Mouse (Mus musculus) layer of hippocampus, adult 9-11 months (tissue): Measurements from ENCODE around the gene Hsd17b11.

Experiments
- DNase-seq: peaks from one replicate; pipeline ENCODE4 v3.0.0; 2022

The Hsd17b11 gene

GRCm38 (mm10) chr5:104021597-104022378 lies at the start of gene Hsd17b11:
Gene Hsd17b11, minus strand, starts transcription at chr5:104021919.
- DNase-seq = peak; percentile 84

GRCm38 (mm10) chr5:104071048-104071447 lies 49.3 kb upstream of the Hsd17b11 start:
- no peak for DNase-seq

DNA sequence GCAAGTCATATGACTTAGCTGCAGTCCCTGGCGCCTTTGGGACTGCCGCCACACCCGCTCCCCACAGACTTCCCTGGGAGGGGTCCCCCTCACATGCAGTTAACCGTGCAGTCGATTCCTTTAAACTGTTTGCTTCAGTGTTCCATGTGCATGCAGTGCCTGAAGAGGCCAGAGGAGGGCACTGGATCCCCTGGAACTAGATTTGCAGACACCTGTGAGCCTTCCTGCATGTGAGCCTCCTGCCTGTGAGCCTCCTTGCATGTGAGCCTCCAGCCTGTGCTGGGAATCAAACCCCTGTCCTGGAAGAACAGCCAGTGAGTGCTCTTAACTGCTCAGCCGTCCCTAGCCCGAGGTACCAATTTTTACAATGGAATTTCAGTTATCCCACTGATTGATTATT lies 47.0 kb upstream of the Hsd17b11 start:
- no peak for DNase-seq

DNA sequence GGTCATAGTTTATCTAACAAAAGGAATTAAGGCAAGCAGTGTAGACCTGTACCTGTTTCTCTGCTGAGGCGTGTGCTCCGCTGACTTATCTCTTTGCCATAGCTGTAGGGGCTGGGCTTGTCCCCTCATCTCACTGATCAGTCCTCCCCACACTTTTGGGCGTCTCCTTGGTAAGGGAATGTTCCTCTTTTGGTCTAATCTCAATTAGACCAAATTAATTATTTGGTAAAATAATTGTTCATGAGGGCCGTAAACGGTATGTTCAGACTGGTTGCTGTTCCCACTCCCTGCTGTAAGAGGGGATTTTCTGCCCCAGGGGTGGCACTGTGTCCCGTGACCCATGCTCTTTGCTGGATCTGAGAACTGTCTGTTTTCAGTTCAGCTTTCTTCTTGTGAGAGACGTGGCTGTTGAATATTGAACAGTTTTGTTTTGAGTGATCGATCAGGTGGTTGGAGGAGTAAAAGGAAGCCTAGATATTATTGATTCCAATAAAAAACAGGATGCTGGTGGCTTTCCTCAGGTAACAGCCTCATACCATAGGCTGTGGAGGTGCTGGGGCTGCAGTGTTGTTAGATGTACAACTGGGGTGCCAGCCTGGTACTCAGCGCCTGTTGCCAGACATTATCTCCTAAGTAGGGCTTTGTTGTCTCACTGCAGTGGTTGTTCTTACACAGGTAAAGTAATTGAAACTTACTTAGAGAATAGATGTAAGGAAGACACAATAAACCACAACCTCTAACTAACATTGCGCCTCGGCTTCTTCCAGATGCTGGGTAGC lies 41.2 kb upstream of the Hsd17b11 start:
- DNase-seq = no peak

DNA sequence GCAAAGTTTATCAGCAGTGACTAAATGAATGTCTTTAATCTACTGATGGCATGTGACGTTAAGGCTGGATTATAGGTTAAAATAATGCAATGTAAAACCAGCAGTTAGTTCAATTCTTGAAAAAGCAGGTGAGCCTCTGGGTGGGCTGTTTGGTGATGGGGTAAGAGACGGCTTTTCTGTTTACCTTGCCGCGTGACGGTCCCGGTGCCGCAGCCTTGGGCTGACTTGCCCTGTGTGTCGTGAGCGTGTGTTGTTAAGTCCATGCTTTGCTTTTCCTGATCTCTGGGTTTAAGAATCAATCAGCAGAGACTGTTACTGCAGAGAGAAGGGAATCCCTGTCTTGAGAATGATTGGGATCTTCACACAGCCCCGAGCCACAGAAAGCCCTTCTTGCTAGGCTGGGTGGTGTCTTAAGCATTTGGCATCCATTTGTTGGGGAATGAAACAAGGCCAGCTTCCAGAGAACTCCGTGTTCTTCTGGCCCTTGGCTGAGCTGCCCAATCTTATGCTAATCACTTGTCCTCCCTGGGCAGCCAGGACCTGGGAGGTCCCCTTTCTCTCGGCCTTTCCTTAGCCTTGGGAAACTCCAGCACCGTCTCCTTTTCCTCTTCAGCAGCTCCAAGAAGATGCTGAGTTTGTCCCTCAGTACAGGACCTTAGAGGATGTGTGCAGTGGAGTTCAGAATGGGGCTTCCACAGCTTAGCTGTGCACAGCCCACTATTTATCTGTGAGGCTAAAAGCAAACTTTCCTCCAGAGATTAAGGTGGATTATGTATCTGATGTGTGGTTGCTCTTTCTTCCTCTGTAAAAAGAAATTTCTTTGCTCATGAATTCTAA lies 40.4 kb upstream of the Hsd17b11 start:
- DNase-seq = no peak

DNA sequence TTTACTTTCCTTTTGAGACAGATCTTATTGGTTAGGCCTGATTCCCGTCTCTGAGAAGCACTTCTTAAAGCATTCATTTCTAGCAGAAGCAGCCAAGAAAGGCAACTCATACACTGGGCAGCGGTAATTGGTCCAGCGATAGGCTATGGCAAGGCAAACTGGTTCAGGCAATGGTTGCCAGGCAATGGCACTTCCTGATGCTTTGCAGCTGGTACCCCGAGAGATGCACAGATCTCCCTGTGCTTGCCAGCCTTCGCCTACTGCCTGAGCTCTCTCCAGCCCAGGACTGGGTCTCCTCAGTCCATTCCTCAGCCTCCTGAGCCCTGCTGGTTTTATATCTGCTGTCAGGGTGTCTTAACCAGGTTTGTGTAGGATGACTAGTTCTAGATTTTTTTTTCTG lies 38.7 kb upstream of the Hsd17b11 start:
- DNase-seq = no peak

GRCm38 (mm10) chr5:104059628-104060027 lies 37.9 kb upstream of the Hsd17b11 start:
- no peak for DNase-seq

- no peak for DNase-seq
Measured at GRCm38 (mm10) chr5:104058021-104058420, 36.3 kb upstream of the Hsd17b11 start.

DNA sequence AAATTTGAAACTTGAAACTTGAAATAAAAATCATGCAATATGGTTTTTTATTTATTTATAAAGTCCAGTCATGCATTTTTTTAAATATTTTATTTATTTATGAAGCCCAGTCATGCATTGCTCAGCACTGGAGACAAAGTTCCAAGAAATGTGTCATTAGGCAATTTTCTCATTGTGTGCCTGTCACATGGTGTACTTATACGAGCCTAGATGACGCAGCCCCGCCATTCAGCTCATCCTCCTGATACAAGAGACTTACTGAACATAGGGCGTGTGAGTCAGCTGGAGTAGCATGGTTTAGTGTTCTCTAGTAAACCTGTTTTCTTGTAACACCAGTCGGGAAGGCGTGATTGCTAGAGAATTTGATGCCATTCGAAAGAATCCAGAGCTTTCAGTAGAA lies 34.6 kb upstream of the Hsd17b11 start:
- no peak for DNase-seq

GRCm38 (mm10) chr5:104055816-104056215 lies 34.1 kb upstream of the Hsd17b11 start:
- DNase-seq = no peak

- DNase-seq = no peak
Measured at GRCm38 (mm10) chr5:104054938-104055337, 33.2 kb upstream of the Hsd17b11 start.

- DNase-seq = no peak
Measured at GRCm38 (mm10) chr5:104052956-104053355, 31.2 kb upstream of the Hsd17b11 start.

GRCm38 (mm10) chr5:104048139-104048538 lies 26.4 kb upstream of the Hsd17b11 start:
- DNase-seq = no peak

GRCm38 (mm10) chr5:104047200-104048105 lies 25.7 kb upstream of the Hsd17b11 start:
- DNase-seq = no peak

GRCm38 (mm10) chr5:104046256-104047199 lies 24.8 kb upstream of the Hsd17b11 start, which contains the start of gene Nudt9:
Gene Nudt9, plus strand, starts transcription at chr5:104046306.
- peak; percentile 99 for DNase-seq

DNA sequence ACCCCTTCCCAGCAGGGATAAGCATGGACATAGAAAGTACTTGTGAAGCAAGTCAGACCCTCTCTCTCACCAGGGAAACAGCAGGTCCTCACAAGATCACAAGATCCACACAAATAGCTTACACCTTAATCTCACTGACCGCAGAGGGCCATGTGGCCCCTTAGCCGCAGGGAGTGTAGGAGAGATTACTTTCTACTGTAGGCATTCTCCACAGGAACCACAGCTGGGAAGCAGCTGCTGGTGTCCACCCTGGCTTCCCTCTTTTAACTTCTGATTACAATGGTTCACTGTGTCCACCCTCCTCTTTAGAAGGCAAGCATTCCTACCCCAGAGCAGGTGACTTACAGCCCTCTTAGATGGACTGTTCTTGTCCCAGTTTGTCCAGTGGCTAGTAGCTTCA lies 22.0 kb upstream of the Hsd17b11 start:
- no peak for DNase-seq

DNA sequence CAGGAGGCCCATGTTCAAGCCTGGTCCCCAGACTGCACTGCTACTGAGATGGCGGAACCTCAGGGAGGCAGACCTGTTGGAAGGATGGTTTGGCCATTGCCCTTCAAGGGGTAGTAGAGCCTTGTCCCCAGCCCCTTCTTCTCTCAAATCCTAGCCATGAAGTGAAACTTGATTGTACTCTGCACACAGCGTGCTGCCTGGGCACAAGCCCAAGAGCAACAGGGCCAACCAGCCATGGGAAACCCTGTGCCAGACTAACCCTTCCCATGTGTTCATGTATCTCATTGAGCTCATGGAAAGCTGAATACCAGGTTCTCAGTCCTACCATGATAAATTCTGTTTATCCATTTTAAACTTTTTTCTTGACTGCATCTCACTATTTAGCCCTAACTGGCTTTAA lies 21.2 kb upstream of the Hsd17b11 start:
- DNase-seq = no peak

DNA sequence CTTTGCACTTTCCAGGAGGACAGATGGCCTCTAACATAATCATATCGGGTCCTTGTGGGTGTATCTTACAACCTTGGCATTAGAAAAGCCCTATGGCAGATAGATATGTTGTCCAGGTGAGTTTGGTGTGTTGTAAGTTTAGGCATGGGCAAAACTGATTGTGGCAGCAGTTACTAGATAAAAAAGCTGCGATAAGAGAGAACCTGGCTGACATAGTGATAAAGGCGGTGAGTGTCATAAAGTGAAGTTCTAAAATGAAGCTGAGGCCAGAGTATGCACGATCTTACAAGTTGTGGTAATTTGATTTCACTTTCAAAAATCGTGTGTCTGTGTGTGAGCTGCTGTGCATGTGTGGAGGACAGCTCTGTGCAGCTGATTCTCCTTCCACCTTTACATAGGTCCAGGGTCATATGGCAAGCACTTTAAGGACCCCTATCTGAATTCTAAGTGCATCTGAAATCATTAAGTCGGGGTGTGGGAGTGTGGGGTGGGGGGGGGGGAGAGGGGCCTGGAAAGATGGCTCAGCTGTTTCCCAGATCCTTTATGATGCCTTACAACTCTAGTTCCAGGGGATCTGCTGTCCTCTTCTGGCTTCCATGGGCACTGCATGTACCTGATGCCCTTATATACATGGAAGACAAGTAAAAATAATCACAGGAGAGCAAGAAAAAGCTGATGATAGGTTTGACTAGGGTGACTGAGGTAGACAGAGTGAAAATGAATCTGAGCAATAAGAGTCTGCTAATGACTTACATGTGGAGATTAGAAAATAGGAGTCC lies 17.6 kb upstream of the Hsd17b11 start:
- peak; percentile 42 for DNase-seq

DNA sequence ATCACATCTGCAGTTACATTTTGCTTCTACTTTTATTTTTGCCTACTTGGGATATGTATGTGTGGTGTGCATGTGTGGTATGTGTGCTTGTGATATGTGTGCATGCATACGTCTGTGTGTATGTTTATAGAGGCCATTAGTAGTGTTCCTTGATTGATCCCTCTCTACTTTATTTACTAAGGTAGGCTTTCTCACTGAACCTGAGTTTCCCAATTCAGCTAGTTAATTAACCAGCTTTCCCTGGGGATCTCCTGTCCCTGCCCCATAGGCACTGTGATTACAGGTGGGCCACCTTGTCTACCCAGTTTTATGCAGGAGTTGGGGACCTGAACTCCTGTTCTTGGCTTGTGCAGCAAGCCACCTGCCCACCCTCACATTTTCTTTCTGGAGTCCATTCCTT lies 15.0 kb upstream of the Hsd17b11 start:
- DNase-seq = no peak

DNA sequence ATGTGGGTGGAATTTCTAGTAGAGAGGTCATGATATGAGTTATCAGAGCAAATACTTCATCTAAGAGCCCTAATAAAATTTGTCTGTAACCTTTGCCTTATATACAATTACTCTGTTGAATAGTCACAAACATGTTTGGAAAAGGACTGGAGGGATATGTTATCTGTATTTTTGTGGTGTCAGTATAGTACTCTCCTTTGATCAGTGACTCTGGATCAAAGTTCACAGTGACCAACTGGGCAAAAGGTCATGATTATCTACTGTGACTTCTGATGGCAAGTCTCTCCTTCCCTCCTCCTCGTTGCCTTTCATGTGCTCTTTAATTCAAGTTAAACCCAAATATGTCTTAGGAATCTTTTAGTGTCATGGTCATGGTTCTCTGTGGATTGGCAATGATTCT lies 14.1 kb upstream of the Hsd17b11 start:
- DNase-seq = no peak
